Mouse (Mus musculus) ES-E14 (cell line): Measurements from ENCODE around the gene Tmem189. TPM values are rescaled to one million over a fixed set of nuclear protein-coding genes. Genes with fewer than 3 reads are reported as not detected.

Experiments used
- DNase-seq: peaks from one replicate; pipeline ENCODE4 v3.0.0-alpha.2; 2013; ENCODE audit warnings: low read depth, low spot score
- H3K27ac ChIP-seq: 2 replicates; pipeline ENCODE4 v1.5.1; 2012; ENCODE audit warnings: low read depth, mild to moderate bottlenecking, low read length, moderate library complexity, mixed read lengths; ENCODE audit not compliant: poor library complexity, insufficient read depth, severe bottlenecking
- H3K36me3 ChIP-seq: 2 replicates; pipeline ENCODE4 v1.6.1; 2012; ENCODE audit warnings: mild to moderate bottlenecking, low read length, moderate library complexity, mixed read lengths; ENCODE audit not compliant: control insufficient read depth, poor library complexity, insufficient read depth, severe bottlenecking
- H3K4me1 ChIP-seq, 2 experiments: fragments of 150-350 bp in 1 of 2; sonication (generic) in 1 of 2; 2 replicates each; pipeline ENCODE4 v1.6.1; 2012; ENCODE audit warnings: low read length in 2 of 2, mild to moderate bottlenecking in 1 of 2, mixed read lengths in 1 of 2; ENCODE audit not compliant: control insufficient read depth in 2 of 2, insufficient read depth in 2 of 2, poor library complexity in 1 of 2
- H3K4me3 ChIP-seq, 2 experiments: fragments of 150-350 bp in 1 of 2; sonication (generic) in 1 of 2; 2 replicates each; pipeline ENCODE4 v1.5.1; 2012; ENCODE audit warnings: low read length in 2 of 2, low read depth in 1 of 2, mild to moderate bottlenecking in 1 of 2, mixed read lengths in 1 of 2; ENCODE audit not compliant: insufficient read depth in 1 of 2, poor library complexity in 1 of 2, severe bottlenecking in 1 of 2
- H3K9ac ChIP-seq: 2 replicates; pipeline ENCODE4 v1.6.1; 2012; ENCODE audit warnings: low read depth, mild to moderate bottlenecking, low read length, mixed read lengths; ENCODE audit not compliant: poor library complexity, insufficient read depth, severe bottlenecking
- H3K9me3 ChIP-seq: fragments of 150-350 bp; sonication (generic); 2 replicates; pipeline ENCODE4 v1.6.1; 2012; ENCODE audit warnings: low read depth, mild to moderate bottlenecking, low read length; ENCODE audit not compliant: control insufficient read depth, insufficient read depth
- CHD2 ChIP-seq: IDR thresholded peaks from 2 replicates; pipeline ENCODE4 v1.6.1; 2014; ENCODE audit warnings: mild to moderate bottlenecking, low read depth, low read length, inconsistent platforms
- HCFC1 ChIP-seq: IDR thresholded peaks from 2 replicates; pipeline ENCODE4 v1.6.1; 2012; ENCODE audit warnings: low read length, inconsistent platforms, borderline replicate concordance; ENCODE audit not compliant: insufficient read depth
- MAFK ChIP-seq: IDR thresholded peaks from 2 replicates; pipeline ENCODE4 v1.6.1; 2014; ENCODE audit warnings: mild to moderate bottlenecking, low read depth, low read length, inconsistent platforms; ENCODE audit not compliant: insufficient read depth
- ZC3H11A ChIP-seq: IDR thresholded peaks from 2 replicates; pipeline ENCODE4 v1.6.1; 2012; ENCODE audit warnings: low read depth, mild to moderate bottlenecking, inconsistent platforms, low read length, borderline replicate concordance
- ZNF384 ChIP-seq: IDR thresholded peaks from 2 replicates; pipeline ENCODE4 v1.6.1; 2012; ENCODE audit warnings: low read depth, low read length, inconsistent platforms
- in situ Hi-C, 2 experiments: fragments of 600-800 bp; cut with MboI; formaldehyde crosslinking; loops; one replicate each; pipeline ENCODE4 v1.15.1; 2025; ENCODE audit warnings: low sequenced_read_pairs in 2 of 2, inconsistent platforms in 1 of 2; ENCODE audit not compliant: unreplicated experiment in 2 of 2
- total RNA-seq: library from RNA; depleted of rRNA; stranded (reverse); fragments of 300-350 nt; gene quantifications from 2 replicates; pipeline ENCODE4 v1.2.3, GENCODE M21; 2012

The Tmem189 gene
- total RNA-seq, 1 experiment, result 43.7 TPM

- Histone ChIP-seq H3K4me3 (peak overlapping the region in 1 of 2 experiments; percentile 3; a peak in 1 of 4 replicates), H3K36me3 (no peaks in the 10 kb centered on the region), H3K27ac (no peak overlapping the region), H3K9me3 (no peaks in the 10 kb centered on the region), H3K9ac (0 out of 2 replicates have a peak overlapping the region, but pooled peaks have one; percentile 2), H3K4me1 (peaks cover 0 to 13% of the 10 kb centered on the region in 2 experiments; a peak in 2 of 4 replicates)
- no peak for TF ChIP-seq MAFK
- no peak for TF ChIP-seq ZC3H11A
- no peak for TF ChIP-seq CHD2
- no peak for TF ChIP-seq ZNF384
- in situ Hi-C loops, result no loop called here
- DNase-seq, result no peak
These were observed 18.8 kb upstream of the Tmem189 start for GRCm38 (mm10) chr2:167708373-167708772.

DNA sequence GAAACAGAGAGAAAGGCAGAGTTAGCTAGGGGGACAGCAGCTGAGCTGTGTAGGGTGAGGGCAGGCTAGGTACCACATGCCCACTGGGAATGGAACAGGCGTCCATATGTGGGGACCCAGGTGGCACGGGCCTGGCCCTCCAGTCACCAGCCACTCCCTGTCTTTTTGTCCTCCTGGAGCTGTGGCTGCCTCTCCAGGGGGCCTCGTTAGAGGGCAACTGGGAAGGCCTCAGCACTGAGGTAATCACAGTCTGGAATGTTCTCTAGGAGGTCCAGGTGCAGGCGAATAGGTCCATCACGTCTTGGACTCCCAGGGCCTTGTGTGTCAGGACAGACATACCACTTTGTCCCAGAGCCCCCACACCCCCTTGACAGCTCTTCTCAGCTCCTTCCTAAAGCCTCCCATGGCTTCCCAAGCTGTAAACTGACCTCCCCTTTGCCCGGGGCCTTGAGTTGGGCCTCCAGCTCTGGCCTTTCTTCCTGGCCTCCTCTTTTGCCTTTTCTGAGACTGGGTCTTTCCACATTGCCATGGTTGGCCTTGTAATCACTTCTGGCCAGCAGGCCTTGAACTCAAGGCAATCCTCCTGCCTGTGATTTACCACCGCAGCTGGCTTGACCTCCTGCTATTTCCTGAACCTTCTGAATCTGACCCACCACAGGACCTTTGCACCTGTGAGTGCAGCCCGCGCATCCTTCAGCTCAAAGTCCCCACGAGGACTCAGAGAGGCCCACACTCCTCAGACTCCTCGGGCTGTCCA, 16.7 kb upstream of the Tmem189 start:
- H3K4me1 ChIP-seq, result peaks cover 0 to 13% of the 10 kb centered on the region in 2 experiments; a peak in 2 of 4 replicates
- no peak for DNase-seq
- no peaks in the 10 kb centered on the region for H3K36me3 ChIP-seq
- no peak overlapping the region for H3K27ac ChIP-seq
- TF ChIP-seq HCFC1, result no peak
- no peak for TF ChIP-seq ZC3H11A
- in situ Hi-C loops, result no loop called here
- H3K4me3 ChIP-seq, result no peak overlapping the region
- no peak overlapping the region for H3K9ac ChIP-seq
- no peaks in the 10 kb centered on the region for H3K9me3 ChIP-seq

- in situ Hi-C loops, result no loop called here
- TF ChIP-seq ZNF384 (no peak), MAFK (no peak), ZC3H11A (no peak), HCFC1 (no peak)
- no peaks in the 10 kb centered on the region for H3K9me3 ChIP-seq
- H3K4me3 ChIP-seq, result no peak overlapping the region
- H3K27ac ChIP-seq, result no peak overlapping the region
- no peak for DNase-seq
- H3K36me3 ChIP-seq, result no peaks in the 10 kb centered on the region
- H3K9ac ChIP-seq, result no peak overlapping the region
- H3K4me1 ChIP-seq, result peaks cover 0 to 8% of the 10 kb centered on the region in 2 experiments; a peak in 2 of 4 replicates
These were observed 14.8 kb upstream of the Tmem189 start for GRCm38 (mm10) chr2:167704409-167704808.

GRCm38 (mm10) chr2:167702126-167702525, 12.5 kb upstream of the Tmem189 start:
- H3K27ac ChIP-seq, result no peak overlapping the region
- no peak overlapping the region for H3K9ac ChIP-seq
- H3K4me1 ChIP-seq, result no peaks in the 10 kb centered on the region
- H3K4me3 ChIP-seq, result no peak overlapping the region
- in situ Hi-C loops, result no loop called here
- H3K36me3 ChIP-seq, result no peaks in the 10 kb centered on the region
- DNase-seq, result no peak
- no peak for TF ChIP-seq CHD2
- no peak for TF ChIP-seq HCFC1
- TF ChIP-seq MAFK, result no peak
- TF ChIP-seq ZC3H11A, result no peak
- no peak for TF ChIP-seq ZNF384
- no peaks in the 10 kb centered on the region for H3K9me3 ChIP-seq

DNA sequence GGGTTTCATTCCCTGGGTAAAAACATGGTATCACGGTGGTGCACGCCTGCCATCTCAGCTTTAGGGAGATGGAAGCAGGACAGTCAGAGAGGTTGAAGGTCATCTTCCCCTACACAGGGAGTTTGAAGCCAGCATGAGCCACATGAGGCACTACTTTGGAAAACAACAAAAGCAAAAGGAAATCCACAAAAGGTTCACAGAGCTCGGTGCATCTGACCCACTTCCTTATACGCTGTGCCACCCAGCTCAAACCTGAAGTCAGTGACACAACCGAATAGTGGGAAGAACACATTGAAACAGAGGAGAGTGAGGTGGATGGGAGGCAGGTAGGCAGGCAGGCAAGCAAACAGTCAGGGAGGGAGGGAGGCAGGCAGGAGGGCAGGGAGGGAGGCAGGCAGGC, 11.8 kb upstream of the Tmem189 start:
- Histone ChIP-seq H3K9me3 (no peaks in the 10 kb centered on the region), H3K36me3 (no peaks in the 10 kb centered on the region), H3K4me3 (no peak overlapping the region), H3K4me1 (no peaks in the 10 kb centered on the region), H3K27ac (no peak overlapping the region), H3K9ac (no peak overlapping the region)
- in situ Hi-C loops, result no loop called here
- TF ChIP-seq CHD2 (no peak), HCFC1 (no peak)
- no peak for DNase-seq
